Mouse (Mus musculus): ENCODE results near the gene Cela1. TPM values are rescaled to one million over a fixed set of nuclear protein-coding genes. Genes with fewer than 3 reads are reported as not detected.

Cela1 gene
- total RNA-seq, 2 experiments from 2014 or later, result 2.7 TPM

DNA sequence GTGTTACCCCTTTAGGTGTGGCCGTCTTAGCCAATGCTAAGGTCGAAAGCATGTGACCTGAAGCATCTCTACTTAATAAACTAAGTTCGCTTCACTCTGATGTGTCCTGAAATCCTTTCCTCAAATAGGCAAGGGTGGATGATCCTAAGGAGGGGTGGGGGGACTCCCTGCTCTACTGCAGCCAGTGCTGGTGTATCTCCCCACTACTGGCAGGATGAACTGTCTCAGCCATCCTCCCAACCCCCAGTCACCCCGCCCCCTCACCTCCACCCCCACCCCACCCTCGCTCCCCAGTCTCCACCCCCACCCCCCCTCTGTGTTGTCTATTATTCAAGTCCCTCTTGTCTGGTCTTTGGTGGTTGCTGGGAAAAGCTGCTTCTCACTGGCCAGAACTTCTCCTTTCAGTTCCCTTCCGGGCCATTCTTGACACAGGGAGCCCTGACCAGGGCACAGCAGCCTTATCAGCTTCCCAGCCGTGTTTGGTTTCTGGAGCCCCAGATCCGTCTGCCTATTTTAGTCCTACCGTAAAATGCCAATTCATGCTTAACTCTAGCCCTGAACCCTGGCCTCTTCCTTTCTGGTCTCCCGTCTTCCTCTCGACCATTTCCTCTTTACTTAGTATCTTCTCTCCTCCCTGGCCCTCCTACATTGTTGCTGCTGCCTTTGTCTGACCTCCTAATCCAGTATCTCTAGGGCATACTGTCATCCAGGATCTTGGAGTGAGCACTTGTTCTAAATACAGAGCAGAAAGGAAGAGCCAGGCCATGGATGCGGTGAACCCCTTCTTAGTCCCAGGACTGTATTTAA is 13.9 kb downstream of the Cela1 start:
- DNase-seq (ENCODE audit: low spot score in 2 of 2), result no peak

DNA sequence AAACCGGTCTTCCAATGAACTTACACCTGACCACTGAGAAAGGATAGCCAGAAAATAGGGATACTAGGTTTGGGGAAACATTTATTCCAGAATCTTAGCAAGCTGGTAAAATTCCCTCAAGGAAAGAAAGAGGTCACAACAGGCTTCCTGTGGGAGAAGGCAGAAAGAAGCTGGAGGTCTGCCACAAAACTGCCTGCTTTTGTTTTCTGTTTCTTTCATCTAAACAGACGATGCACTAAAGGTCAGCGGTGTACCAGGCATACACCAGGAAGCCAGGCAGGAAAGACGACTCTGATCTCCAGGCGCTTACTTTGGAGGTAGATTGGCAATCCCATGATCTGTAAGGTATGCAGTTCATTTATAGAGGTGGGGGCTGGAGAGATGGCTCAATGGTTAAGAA is 16.9 kb downstream of the Cela1 start:
- DNase-seq (ENCODE audit: low spot score in 2 of 2), result no peak

DNA sequence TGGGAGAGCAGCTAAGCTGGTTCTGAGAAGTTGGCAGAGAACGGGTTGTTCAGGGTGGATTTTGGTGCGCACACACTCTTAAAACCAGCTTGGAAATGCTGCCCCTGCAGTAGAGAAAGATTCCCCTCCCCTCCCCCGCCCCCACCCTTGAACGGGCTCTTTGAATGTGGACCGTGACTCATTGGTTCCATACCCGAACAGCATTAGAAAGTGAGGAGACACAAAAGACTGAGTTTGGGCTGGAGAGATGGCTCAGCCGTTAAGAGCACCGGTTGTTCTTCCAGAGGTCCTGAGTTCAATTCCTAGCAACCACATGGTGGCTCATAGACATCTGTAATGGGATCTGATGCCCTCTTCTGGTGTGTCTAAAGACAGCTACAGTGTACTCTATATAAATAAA is 17.7 kb downstream of the Cela1 start:
- DNase-seq (ENCODE audit: low spot score in 2 of 2), result no peak

DNA sequence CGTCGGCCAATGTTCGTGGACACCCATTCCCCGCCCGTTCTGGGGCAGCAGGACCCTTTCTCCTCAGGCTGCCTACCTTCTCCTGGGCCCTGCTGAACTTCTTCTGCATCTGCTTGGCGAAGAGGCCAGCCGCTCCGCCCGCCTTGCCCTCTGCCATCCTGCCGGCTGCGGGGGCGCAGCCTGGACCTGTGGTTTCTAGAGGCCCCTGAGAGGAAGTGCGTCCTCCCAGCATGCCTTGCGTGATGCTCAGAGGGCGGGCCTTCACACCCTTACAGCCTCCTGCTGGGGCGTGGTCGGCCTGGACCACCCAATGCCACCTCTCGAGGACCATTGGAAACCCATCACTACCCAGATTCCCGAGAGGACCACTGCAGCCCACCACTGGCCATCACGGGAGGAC is 18.4 kb downstream of the Cela1 start, which contains the start of gene Bin2:
Gene Bin2 (minus strand): TSS at position 217 of the 400 bp plus-strand sequence.
- no peak for DNase-seq (ENCODE audit: low spot score in 2 of 2)

DNA sequence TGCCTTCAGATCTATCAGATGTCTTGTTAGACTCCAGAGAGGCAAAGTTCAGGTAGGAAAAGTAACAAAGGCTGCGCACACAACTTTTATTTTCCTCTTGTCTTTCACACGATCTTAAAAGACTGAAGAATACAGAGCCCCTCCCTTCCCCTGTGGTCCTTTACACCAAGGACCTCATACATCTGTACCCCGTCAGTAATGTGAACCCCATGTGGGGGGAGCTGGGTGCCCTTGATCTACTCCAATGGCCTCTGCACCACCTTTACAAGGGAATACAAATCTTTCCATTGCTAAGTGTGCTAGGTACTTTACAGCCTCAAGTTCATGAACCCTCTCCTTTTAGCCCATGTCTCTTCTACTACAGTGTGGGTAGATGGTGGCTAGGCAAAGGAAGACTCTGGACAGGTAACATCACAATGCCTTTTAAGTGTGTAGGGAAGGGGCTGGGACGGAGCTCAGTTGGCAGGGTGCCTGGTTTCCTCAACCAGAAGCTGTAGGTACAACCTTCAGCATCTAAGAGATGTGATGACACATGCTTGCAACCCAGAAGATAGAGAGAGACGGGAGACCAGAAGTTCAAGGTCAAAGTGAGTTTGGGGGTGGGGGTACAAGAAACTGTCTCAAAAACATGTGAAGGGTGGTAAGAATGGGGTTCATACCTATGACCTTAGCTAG is 19.7 kb downstream of the Cela1 start:
- DNase-seq (ENCODE audit: low spot score in 2 of 2), result no peak

DNA sequence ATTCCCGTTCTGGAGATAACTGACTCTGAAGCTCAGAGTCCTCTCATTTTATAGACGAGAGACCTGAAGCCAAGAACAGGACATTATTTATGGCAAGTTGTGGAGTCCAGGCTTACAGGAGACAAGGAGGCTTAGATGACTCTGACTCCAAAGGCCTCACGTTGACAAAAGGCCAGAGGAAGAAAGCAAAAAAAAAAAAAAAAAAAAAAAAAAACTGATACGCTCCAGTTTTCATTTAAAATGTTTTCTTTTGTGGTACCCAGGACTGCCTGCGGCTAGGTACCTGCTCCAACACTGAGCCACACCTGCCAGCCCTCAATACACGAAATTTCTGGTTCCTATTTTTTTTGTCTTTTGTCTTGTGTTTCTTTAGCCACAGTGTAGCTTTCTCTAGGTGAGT is 20.3 kb downstream of the Cela1 start:
- DNase-seq (ENCODE audit: low spot score in 2 of 2), result no peak

DNA sequence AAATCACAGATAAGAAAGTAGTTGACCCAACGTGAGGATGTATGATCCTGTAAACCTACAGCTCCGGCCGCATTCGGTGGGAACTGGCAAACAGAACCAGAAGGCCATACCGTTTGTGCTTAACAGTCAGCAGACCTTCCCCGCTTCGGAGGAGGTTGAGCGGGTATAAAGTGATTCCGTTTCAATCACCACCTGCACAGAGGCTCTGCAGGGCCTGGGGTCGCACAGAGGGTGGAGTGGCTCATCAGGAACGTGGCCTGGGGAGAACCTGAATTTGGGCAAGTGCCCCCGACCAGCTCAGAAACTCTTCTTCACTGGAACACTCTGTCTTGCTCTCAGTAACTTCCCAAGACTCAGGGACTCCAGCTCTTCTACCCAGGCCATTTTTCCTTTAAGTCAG is 20.9 kb downstream of the Cela1 start:
- no peak for DNase-seq (ENCODE audit: low spot score in 2 of 2)

DNA sequence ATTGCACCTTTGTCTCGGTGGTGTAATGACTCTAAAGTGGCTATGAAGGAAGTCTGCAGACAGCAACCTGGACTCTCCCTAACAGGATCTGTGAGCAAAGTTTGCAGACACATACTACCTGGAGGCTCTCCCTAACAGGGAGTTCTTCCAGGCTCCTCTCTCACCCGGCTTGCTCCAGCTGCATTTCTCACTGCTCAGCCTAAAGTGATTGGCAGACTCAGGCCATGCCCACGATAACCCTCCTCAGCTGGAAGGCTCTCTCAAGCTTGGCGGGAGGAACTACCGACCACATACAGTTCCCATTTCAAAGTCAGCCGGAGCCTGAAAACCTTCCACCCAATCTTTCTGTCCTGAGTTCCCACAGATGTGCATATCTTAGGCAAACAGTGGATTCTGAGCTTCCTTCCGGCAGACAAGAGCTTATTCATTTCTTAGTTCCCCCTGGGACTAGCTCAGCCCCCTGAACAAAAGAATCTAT is 21.5 kb downstream of the Cela1 start:
- DNase-seq (ENCODE audit: low spot score in 2 of 2), result no peak

DNA sequence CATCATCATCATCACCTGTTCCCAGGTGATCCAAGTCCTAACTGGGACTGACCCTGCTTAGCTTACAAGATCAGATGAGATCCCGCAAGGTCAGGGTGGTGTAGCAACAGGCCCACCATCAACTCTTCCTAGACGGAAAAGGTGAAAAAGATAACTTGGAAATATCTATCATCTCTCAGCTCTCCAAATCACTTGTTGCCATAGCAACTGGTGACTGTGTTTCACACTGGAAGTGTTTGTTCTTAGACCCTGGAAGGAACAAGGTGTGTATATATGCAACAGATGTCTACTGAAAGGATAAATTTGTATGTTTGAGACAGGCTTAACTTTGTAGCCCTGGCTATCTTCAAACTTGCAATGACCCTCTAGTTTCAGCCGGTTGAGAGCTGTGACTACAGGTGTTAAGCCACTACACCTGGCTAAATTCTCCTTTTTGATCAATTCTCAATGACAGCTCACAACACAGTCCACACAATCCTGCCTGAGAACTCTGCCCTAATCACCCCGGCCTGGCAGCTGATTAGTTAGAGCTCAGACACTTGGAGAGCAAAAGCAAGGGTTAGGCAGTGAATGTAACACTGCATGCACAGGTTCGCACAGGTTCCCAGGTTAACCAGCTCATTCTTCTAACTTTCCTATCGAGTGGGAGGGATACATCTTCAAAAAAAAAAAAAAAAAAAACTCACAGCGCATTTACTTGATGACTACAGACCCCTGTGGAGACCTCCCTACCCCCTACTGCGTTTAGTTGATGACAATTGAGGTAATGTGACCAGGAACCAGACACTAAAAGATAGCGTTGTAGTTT is 22.1 kb downstream of the Cela1 start:
- DNase-seq (ENCODE audit: low spot score in 2 of 2), result no peak

DNA sequence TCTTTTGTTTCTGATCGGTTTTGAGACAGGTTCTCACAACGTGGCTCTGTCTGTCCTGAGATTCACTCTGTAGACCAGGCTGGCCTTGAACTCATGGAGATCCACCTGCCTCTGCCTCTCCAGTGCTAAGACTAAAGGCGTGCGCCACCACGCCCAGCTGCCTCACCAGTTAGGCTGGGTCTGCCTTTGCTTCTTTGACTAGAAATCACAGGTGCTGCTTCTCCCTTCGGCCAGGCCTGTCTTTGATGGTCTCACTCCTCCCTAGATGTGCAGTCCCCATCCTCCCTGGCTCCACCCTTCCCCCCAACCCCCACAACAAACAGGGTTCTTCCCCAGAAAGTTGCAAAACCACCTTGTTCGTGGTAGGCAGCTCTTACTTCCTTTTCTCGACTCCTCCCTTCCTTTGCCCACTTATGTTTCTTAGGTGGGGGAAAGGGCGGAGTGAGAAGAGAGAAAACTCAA is 22.9 kb downstream of the Cela1 start:
- no peak for DNase-seq (ENCODE audit: low spot score in 2 of 2)

DNA sequence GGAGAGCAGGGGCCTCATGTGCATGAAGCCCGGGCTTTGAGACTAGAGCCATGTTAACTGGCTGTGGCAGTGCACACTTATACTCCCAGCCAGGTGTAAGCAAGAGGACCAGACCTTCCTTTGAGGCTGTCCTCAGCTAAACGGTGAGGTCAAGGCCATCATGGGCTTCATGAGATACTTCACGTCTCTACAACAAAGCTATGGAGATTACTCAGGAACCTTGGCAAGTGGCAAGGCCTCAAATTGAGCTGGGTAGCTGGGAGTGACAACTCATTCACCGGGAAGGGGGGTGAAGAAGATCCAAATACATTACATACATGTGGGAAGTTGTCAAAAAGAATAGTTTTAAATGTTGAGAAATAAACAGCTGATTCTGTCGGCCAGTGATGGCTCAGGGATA is 26.9 kb downstream of the Cela1 start:
- DNase-seq (ENCODE audit: low spot score in 2 of 2), result no peak

DNA sequence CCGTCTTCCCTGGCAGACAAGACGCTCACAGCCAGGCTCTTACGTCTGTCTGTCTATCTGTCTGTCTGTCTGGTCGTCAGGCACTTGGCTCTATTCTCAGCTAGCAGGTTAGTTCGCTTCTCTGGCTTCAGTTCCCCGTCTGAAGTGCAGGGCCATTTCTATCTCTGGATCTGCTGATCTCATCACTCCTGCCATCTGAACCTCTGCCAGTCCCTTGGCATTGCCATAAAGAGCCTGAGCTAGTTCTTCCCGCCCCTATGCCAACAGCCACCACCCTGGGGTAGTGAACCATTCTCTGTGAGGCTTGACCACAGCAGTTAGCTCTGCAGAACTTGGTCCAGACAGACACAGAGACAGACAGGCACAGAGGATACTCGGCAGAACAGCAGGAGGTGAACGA is 27.4 kb downstream of the Cela1 start:
- DNase-seq (ENCODE audit: low spot score in 2 of 2), result no peak

DNA sequence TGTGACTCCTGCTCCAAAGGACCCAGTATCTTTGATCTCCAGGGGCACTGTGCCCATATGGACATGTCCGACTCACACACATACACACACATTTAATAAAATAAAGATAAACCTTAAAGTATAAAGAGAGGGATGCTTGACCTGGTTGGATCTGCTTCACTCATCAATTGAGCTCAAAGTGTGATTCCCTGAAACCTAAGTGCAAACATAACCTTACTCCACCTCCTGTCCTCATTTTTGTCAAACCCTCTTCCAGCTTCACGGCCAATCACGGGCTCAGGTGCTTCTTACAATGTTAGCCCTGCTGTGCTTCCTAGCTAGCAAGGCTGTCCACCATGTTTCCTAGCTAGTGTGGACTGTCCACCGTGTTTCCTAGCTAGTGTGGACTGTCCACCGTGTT is 32.5 kb downstream of the Cela1 start:
- DNase-seq (ENCODE audit: low spot score in 2 of 2), result no peak

DNA sequence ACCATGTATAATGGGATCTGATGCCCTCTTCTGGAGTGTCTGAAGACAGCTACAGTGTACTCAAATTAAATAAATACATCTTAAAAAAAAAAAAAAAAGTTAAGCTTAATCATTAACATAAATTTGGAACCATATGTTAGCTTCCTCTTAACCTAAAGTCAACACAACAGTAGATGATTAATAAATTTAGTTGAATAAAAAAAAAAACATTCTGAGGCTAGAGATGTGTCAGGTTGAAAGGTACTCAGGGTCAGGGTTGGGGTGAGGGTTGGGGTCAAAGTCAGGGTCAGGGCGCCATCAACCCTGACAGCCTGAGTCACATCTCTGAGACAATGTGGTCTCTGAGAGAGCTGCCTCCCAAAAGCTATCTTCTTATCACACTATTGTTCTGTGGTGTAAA is 33.5 kb downstream of the Cela1 start:
- no peak for DNase-seq (ENCODE audit: low spot score in 2 of 2)

DNA sequence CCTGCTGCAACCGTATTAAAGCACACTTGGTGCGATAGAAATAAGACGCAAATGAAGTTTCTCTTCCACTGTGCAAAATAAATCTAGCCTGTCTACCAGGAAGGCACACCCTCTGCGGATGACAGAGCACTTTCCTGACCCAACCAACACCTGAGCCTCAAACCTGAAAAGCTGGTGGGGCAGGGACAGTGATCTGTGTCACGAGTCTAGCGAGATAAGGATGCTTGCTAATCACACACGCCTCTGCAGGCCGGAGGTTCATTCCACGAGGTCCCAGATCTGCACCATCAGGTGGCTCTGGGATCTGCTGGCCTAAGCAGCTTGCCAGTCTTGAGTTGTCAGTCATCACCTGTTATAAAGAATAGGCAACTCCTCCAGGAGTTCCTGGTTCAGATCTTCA is 36.1 kb downstream of the Cela1 start:
- no peak for DNase-seq (ENCODE audit: low spot score in 2 of 2)

DNA sequence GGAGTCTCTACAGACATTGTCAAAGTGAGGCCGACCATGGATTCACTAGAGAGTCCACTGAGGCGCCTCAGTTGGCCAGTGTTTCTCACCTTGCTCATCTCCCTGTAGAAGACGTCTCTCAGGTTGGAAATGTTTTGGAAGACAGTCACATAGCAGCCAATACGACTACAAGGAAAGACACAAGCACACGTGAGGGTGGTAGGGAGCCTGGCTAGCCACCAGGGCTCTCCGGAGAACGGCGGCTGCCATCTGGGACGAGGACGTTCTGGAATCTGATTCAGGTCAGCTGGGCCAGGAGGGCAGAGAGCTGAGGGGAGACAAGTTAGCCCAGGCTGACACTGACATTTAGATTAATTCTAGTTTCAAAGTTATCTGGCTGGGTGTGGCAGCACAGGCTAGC is 37.6 kb downstream of the Cela1 start:
- DNase-seq (ENCODE audit: low spot score in 2 of 2), result no peak

DNA sequence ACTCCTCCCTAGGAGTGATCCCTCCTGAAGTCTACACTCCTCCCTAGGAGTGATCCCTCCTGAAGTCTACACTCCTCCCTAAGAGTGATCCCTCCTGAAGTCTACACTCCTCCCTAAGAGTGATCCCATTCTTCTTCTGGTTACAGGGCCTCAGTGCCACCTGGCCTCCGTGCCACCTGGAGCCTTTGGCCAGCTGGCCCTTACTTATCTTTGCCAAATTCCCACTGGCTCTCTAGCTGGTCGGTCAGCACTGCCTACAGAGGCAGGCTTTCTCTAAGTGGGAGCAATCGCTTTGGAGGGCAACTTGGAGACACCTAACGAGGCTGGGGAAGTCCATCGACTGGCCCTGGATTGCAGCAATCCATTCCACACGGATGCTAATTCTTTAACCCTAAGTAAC is 41.6 kb downstream of the Cela1 start:
- DNase-seq (ENCODE audit: low spot score in 2 of 2), result no peak

DNA sequence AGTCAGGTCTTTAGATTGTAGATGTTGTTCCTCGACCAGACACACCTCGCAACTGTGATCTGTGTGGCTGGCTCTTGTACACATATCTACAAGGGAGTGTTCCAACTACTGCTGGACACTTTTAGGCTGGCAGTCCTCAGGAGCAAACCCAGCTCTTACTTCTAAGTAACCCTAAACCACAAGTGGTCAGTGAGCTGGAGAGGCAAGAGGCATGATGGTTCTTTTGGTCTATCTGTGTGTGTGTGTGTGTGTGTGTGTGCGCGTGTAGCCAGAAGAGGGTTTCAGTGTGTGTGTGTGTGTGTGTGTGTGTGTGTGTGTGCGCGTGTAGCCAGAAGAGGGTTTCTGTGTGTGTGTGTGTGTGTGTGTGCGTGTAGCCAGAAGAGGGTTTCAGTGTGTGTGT is 45.3 kb downstream of the Cela1 start:
- DNase-seq (ENCODE audit: low spot score in 2 of 2), result no peak

DNA sequence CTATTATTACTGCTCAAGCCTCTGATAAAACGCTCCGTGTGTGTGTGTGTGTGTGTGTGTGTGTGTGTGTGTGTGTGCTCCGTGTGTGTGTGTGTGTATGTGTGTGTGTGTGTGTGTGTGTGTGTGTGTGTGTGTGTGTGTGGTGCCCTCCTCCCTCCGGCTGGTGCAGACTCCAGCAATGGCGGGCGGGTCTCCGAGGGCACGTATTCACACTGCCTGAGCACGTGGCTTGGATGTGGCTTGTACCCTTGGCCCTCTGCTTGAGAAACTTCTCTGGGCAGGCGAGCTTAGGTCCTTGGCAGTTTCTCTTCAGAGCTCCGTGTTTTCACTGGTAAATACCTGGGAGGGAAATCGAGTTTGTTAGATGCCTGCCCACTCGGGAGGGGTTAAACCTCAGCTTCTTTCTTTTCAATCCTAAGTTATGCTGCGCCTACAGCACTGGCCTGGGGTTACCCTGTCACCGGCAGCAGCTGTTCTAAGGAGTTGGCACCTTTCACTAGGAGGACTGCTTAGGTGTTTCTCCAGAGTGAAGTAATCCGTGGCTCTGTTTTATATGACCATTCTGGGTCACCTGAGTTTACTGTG is 46.4 kb downstream of the Cela1 start:
- DNase-seq (ENCODE audit: low spot score in 2 of 2), result no peak

DNA sequence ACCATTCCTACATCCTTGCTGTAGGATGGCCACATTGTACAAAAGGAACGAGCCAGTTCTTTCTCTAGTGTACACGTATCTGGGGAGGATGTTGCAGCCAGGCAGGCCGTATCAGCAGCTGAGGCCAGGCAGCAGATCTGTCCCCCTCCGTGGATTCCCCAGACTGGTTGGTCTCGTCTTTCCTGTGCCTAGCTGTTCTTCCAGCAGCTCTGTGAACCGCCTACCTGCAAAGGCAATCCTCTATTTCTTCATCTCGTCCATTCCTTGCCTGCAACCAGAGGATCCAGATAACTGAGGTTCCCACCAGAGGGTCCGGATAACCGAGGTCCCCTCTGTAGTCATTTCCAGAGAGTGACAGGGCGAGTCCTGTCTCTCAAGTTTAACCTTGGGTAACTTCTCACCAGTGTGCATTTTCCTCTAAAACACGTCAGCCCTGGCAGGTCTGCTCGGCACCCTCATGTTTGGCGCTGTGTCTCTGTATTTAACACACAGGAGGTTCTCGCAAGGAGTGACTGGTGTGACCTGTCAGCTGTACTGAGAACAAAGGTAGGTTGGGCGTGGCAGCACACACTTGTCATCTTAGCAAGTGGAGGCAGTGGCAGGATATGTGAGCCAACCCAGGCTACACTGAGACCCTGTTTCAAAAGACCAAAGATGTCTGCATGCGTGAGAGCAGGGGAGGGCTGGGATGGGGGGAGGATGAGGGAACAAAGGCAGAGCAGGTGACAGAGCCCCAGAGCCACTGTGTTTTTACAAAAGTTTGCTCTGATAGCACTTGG is 47.6 kb downstream of the Cela1 start:
- no peak for DNase-seq (ENCODE audit: low spot score in 2 of 2)

DNA sequence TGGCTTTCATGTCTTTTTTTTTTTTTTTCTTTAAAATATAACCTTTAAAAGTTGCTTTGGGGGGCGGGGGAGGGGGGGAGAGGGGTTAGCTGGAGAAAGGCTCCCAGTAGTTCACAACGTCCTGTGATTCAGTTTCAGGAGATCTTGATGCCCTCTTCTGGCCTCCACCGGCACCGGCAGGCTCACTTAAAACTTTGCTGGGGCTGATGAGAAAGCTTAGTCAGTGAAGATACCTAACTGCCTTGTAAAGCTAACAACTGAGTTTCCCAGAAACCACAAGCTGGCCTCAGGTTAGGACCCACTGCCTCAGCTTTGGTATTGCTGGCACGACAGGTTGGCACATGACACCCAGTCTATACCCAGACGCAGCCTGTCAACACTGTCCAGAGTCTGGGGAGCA is 50.1 kb downstream of the Cela1 start:
- DNase-seq (ENCODE audit: low spot score in 2 of 2), result peak in 1 of 2 experiments; percentile 12

All from left cerebral cortex, adult 18-20 months (tissue).